Mouse (Mus musculus) neural tube, embryonic 14.5 days (tissue): ENCODE data around the gene Bola3. TPM values are rescaled to one million over a fixed set of nuclear protein-coding genes. Genes with fewer than 3 reads are reported as not detected.

Source experiments
- ATAC-seq: fragments of 200-750 bp; cut with Nextera tagmentation; 2 replicates; pipeline ENCODE4 v1.8.0; 2017; ENCODE audit warnings: low read depth, mild to moderate bottlenecking, moderate TSS enrichment, moderate library complexity
- H3K27ac ChIP-seq: fragments of 300-500 bp; sonication (generic); 2 replicates; pipeline ENCODE4 v1.5.1; 2014; ENCODE audit warnings: low read depth, mild to moderate bottlenecking, control low read depth, low read length, moderate library complexity, mixed read lengths
- H3K27me3 ChIP-seq: fragments of 300-500 bp; sonication (generic); 2 replicates; pipeline ENCODE4 v1.6.1; 2014; ENCODE audit warnings: low read length; ENCODE audit not compliant: control insufficient read depth, insufficient read depth
- H3K36me3 ChIP-seq: fragments of 300-500 bp; sonication (generic); 2 replicates; pipeline ENCODE4 v1.6.1; 2014; ENCODE audit warnings: low read length, mixed read lengths; ENCODE audit not compliant: control insufficient read depth, insufficient read depth
- H3K4me1 ChIP-seq: fragments of 300-500 bp; sonication (generic); 2 replicates; pipeline ENCODE4 v1.6.1; 2014; ENCODE audit warnings: low read length; ENCODE audit not compliant: control insufficient read depth, insufficient read depth
- H3K4me2 ChIP-seq: fragments of 300-500 bp; sonication (generic); 2 replicates; pipeline ENCODE4 v1.6.1; 2014; ENCODE audit warnings: mild to moderate bottlenecking, low read depth, low read length, control low read depth
- H3K4me3 ChIP-seq: fragments of 300-500 bp; sonication (generic); 2 replicates; pipeline ENCODE4 v1.5.1; 2014; ENCODE audit warnings: low read depth, low read length, control low read depth, mixed read lengths
- H3K9ac ChIP-seq: fragments of 300-500 bp; sonication (generic); replicated peaks from 2 replicates; pipeline ENCODE4 v1.6.1; 2014; ENCODE audit warnings: low read depth, mild to moderate bottlenecking, control low read depth, low read length, mixed read lengths
- H3K9me3 ChIP-seq: fragments of 300-500 bp; sonication (generic); 2 replicates; pipeline ENCODE4 v1.6.1; 2016; ENCODE audit warnings: low read length; ENCODE audit not compliant: control insufficient read depth
- WGBS: fragments of 180-500 bp; shearing (Covaris S2); extraction: QIAGEN DNeasy Blood & Tissue Kit; methylation state at CpG from one replicate; pipeline ENCODE4 v1.1.7; 2014; 5-methylcytosine and 5-hydroxymethylcytosine counted together
- polyA plus RNA-seq: library from polyadenylated mRNA; unstranded; fragments of >200 nt; fragmentation: Nextera tagmentation; extraction: Ambion mirVana; gene quantifications from 2 replicates; pipeline ENCODE4 v1.2.1, GENCODE M21; 2014

Bola3 gene
- polyA plus RNA-seq, 1 experiment from 2014 or later = 57.5 TPM

DNA sequence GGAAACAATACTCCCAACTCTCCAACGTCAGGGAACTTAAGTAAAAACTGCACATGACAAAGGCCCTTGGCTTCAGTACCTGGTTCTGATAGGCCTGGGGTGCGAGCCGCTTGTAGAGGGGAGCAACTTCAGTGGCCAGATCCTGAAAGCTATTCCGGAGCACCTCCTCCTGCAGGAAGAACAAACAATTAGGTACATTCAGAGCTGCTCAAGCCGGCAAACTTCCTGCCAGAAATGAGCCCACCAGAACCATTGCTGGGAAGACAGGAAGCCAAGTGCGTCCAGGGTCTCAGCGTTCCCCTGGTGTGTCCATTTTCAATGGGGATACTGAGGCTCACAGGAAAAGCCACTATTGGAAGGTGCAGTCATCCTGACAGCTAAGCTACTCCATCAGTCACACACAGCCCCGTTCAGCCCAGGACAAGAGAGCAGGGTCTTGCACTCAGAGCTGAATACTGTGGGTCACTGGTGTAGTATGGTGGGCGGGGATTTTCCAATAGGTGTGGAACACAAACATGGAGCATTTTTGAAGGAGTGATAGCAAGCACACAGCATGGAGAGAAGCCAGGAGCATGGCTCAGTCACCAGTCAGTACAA lies 24.9 kb downstream of the Bola3 start:
- no peaks in the 10 kb centered on the region for H3K9me3 ChIP-seq
- no peaks in the 10 kb centered on the region for H3K27me3 ChIP-seq
- no peak overlapping the region for H3K4me3 ChIP-seq
- H3K4me2 ChIP-seq = no peak overlapping the region
- WGBS = 88% methylated on average over 9 of the region's 9 CpGs
- no peaks in the 10 kb centered on the region for H3K4me1 ChIP-seq
- H3K27ac ChIP-seq = no peak overlapping the region
- peaks cover 95% of the 10 kb centered on the region for H3K36me3 ChIP-seq
- H3K9ac ChIP-seq = no peak overlapping the region
- no peak for ATAC-seq

- no peak overlapping the region for H3K4me3 ChIP-seq
- H3K27me3 ChIP-seq = no peaks in the 10 kb centered on the region
- no peak overlapping the region for H3K9ac ChIP-seq
- ATAC-seq = no peak
- H3K9me3 ChIP-seq = no peaks in the 10 kb centered on the region
- 90% methylated on average over 10 of the region's 10 CpGs for WGBS
- H3K4me1 ChIP-seq = no peaks in the 10 kb centered on the region
- H3K4me2 ChIP-seq = no peak overlapping the region
- H3K27ac ChIP-seq = no peak overlapping the region
- peaks cover 34% of the 10 kb centered on the region for H3K36me3 ChIP-seq
Observed at GRCm38 (mm10) chr6:83381510-83382491, 32.9 kb downstream of the Bola3 start.

- Histone ChIP-seq H3K27ac (no peak overlapping the region), H3K4me3 (no peak overlapping the region), H3K27me3 (no peaks in the 10 kb centered on the region), H3K9ac (no peak overlapping the region), H3K36me3 (peaks cover 6% of the 10 kb centered on the region; the same call in 1 of the 2 replicates), H3K4me1 (no peaks in the 10 kb centered on the region), H3K4me2 (no peak overlapping the region), H3K9me3 (no peaks in the 10 kb centered on the region)
- 95% methylated on average over 9 of the region's 9 CpGs for WGBS
- ATAC-seq = no peak
Observed at GRCm38 (mm10) chr6:83385569-83386090, 36.7 kb downstream of the Bola3 start.

DNA sequence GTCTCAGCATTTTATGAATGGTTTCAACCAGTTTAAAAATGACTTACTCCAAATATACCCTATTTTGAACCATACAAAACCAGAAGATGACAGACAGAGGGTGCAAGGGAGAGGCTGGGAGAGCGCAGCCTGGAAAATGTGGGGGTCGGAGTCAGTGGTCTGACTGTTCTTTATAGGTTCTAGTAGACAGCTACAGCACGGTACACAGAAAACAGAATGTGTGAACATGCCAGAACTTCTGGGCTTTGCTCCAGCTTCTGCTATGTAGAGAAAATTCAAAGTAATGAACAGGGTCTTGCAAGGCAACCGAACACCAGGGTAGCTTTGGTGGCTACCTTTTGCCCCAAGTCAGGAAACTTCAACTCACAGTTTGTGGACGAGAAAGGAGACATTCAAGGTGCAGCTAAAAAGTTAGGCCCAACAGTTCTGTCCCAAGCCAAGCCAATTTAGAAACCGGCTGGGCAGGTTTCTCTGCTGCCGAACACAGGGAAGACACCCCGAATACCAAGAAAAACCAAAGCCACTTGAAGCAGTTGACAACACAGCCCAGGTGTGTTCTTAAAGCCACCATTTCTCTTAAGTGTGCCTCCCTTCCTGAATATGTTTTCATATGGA lies 43.3 kb downstream of the Bola3 start:
- Histone ChIP-seq H3K36me3 (peaks cover 12% of the 10 kb centered on the region; the same call in 1 of the 2 replicates), H3K4me1 (no peaks in the 10 kb centered on the region), H3K27me3 (no peaks in the 10 kb centered on the region), H3K4me2 (no peak overlapping the region), H3K9ac (no peak overlapping the region), H3K9me3 (no peaks in the 10 kb centered on the region), H3K27ac (no peak overlapping the region), H3K4me3 (no peak overlapping the region)
- no peak for ATAC-seq
- 85% methylated on average over 8 of the region's 8 CpGs for WGBS

DNA sequence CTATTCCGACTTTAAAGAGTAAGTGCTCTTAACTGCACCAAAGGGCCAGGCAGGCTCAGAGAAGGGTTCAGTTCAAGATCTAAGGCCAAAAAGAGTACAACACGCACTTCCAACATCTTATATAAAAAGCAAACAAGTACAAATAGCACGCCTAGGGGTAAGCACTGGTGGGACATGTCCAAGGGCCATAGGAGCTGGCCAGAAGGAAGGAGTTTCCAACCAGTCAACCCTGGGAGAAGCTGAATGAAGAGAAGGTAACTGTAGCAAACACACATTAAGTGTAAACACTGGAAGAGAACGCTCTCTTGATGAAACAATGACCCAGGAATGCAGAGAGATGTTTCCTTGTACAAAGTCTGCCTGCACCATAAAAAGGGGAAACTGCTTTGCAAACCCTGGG lies 45.2 kb downstream of the Bola3 start:
- 96% methylated on average over 4 of the region's 4 CpGs for WGBS
- H3K4me3 ChIP-seq = no peak overlapping the region
- no peaks in the 10 kb centered on the region for H3K27me3 ChIP-seq
- no peak for ATAC-seq
- H3K9ac ChIP-seq = no peak overlapping the region
- no peak overlapping the region for H3K4me2 ChIP-seq
- peaks cover 17% of the 10 kb centered on the region; the same call in 1 of the 2 replicates for H3K36me3 ChIP-seq
- no peaks in the 10 kb centered on the region for H3K9me3 ChIP-seq
- H3K4me1 ChIP-seq = no peaks in the 10 kb centered on the region
- H3K27ac ChIP-seq = no peak overlapping the region

- ATAC-seq = no peak
- Histone ChIP-seq H3K36me3 (peaks cover 17% of the 10 kb centered on the region; the same call in 1 of the 2 replicates), H3K27me3 (no peaks in the 10 kb centered on the region), H3K4me2 (no peak overlapping the region), H3K9ac (no peak overlapping the region), H3K4me3 (no peak overlapping the region), H3K27ac (no peak overlapping the region), H3K4me1 (no peaks in the 10 kb centered on the region), H3K9me3 (no peaks in the 10 kb centered on the region)
- 97% methylated on average over 15 of the region's 15 CpGs for WGBS
Observed at GRCm38 (mm10) chr6:83395544-83396229, 46.7 kb downstream of the Bola3 start.

DNA sequence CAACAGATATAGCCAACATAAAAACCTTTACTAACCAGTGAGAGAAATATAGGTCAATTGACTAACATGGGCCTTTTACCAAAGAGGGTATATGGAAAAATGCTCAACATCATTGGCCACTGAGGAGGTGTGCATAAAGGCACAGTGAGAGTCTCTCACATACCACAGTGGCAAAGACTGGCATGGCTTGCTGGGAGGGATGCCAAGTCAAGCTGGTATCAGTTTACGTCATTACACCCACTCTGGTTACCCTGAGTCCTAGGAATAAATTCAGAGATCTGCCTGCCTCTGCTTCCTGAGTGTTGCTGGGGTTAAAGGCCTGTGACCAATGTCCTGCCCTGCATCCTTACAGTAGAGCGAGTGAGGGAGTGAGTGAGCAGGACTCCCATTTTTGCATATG lies 47.8 kb downstream of the Bola3 start:
- Histone ChIP-seq H3K4me2 (no peak overlapping the region), H3K27me3 (no peaks in the 10 kb centered on the region), H3K4me1 (no peaks in the 10 kb centered on the region), H3K27ac (no peak overlapping the region), H3K4me3 (no peak overlapping the region), H3K9me3 (no peaks in the 10 kb centered on the region), H3K9ac (no peak overlapping the region), H3K36me3 (peaks cover 23% of the 10 kb centered on the region)
- WGBS = 98% methylated on average over 2 of the region's 2 CpGs
- ATAC-seq = no peak

DNA sequence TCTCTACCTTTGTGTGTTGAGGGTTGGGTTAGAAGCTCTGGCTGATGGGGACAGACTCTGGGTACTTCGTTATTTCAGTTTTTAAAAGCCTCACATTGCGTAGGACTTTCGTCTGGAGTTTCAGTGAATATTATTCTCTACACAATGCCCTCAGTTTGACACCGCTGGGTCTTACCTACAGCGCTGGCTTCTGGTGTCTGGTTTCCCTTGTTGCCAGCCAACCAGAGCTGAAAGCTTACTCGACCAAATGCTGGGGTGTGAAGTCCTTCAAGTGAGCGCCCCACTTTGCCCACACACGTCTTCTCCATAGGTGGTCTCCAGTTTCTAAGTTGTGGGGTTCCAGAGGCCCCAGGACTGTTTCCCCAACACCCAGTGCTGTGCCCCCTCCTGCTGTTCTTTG lies 48.8 kb downstream of the Bola3 start:
- WGBS = 85% methylated on average over 8 of the region's 8 CpGs

More for the DNA sequence above, 48.8 kb downstream of the Bola3 start:
- Histone ChIP-seq H3K36me3 (peaks cover 33% of the 10 kb centered on the region), H3K27me3 (no peaks in the 10 kb centered on the region), H3K9me3 (no peaks in the 10 kb centered on the region), H3K4me1 (no peaks in the 10 kb centered on the region), H3K9ac (no peak overlapping the region), H3K4me3 (no peak overlapping the region), H3K4me2 (no peak overlapping the region), H3K27ac (no peak overlapping the region)
- ATAC-seq = no peak
